Mouse (Mus musculus) embryonic fibroblast, embryonic 13.5 days (primary cell): ENCODE measurements around the gene Krtcap3.

Source experiments
- CTCF ChIP-seq: IDR thresholded peaks from 2 replicates; pipeline ENCODE4 v1.5.1; 2011; ENCODE audit warnings: mild to moderate bottlenecking, control low read depth, low read length, moderate library complexity, borderline replicate concordance; ENCODE audit not compliant: insufficient read depth
- POLR2A ChIP-seq: IDR thresholded peaks from 2 replicates; pipeline ENCODE4 v1.6.1; 2011; ENCODE audit warnings: low read depth, mild to moderate bottlenecking, control low read depth, low read length, moderate library complexity

- TF ChIP-seq POLR2A (no peak), CTCF (no peak)
Measured at GRCm38 (mm10) chr5:31251541-31252101, at the start of gene Krtcap3.
